Mouse (Mus musculus): ENCODE measurements around the gene Krt90. TPM values are rescaled to one million over a fixed set of nuclear protein-coding genes. Genes with fewer than 3 reads are reported as not detected.

The Krt90 gene
- polyA plus RNA-seq, 1 experiment from 2014 or later, result not detected

GRCm38 (mm10) chr15:101508247-101508646, 54.5 kb downstream of the Krt90 start:
- H3K27ac ChIP-seq, result no peak overlapping the region
- no peaks in the 10 kb centered on the region for H3K27me3 ChIP-seq
- 47% methylated on average over 9 of the region's 9 CpGs for WGBS (ENCODE audit: insufficient replicate concordance)
- no peaks in the 10 kb centered on the region for H3K4me1 ChIP-seq (replicated peaks)
- no peaks in the 10 kb centered on the region for H3K36me3 ChIP-seq
- ATAC-seq (ENCODE audit: low read depth) (no peak), DNase-seq (no peak)
- no peak overlapping the region for H3K4me2 ChIP-seq
- no peaks in the 10 kb centered on the region for H3K9me3 ChIP-seq (replicated peaks)
- no peak overlapping the region for H3K4me3 ChIP-seq (replicated peaks)
- H3K9ac ChIP-seq, result no peak overlapping the region

GRCm38 (mm10) chr15:101506896-101507758, 55.6 kb downstream of the Krt90 start:
- Histone ChIP-seq H3K36me3 (no peaks in the 10 kb centered on the region), H3K4me3 (replicated peaks) (no peak overlapping the region), H3K9ac (no peak overlapping the region), H3K9me3 (replicated peaks) (no peaks in the 10 kb centered on the region), H3K4me2 (no peak overlapping the region), H3K4me1 (replicated peaks) (no peaks in the 10 kb centered on the region), H3K27me3 (no peaks in the 10 kb centered on the region), H3K27ac (no peak overlapping the region)
- 45% methylated on average over 14 of the region's 14 CpGs for WGBS (ENCODE audit: insufficient replicate concordance)
- ATAC-seq (ENCODE audit: low read depth) (no peak), DNase-seq (no peak)

Small RNA genes lying within 50 kb of the gene (microRNA-seq; reads per million reads assigned to microRNA genes)
- gene Gm44393 (not detected), gene Gm44460 (not detected)

Other genes starting within 250 kb of the Krt90 start
- gene Krt80, start 192.8 kb downstream of the Krt90 start, polyA plus RNA-seq (2015; fragmentation: Nextera tagmentation; extraction: Ambion mirVana), result 0.10 TPM in 2 replicates
- gene Krt7, start 151.9 kb downstream of the Krt90 start, polyA plus RNA-seq (2015; fragmentation: Nextera tagmentation; extraction: Ambion mirVana), result 2.9 and 5.1 TPM in 2 replicates
- gene Krt87, start 124.1 kb downstream of the Krt90 start, polyA plus RNA-seq (2015; fragmentation: Nextera tagmentation; extraction: Ambion mirVana), result not detected in 2 replicates
- not detected in 2 replicates for gene Krt88, start 115.2 kb downstream of the Krt90 start, polyA plus RNA-seq (2015; fragmentation: Nextera tagmentation; extraction: Ambion mirVana)
- not detected in 2 replicates for gene Krt81, start 99.2 kb downstream of the Krt90 start, polyA plus RNA-seq (2015; fragmentation: Nextera tagmentation; extraction: Ambion mirVana)
- not detected in 2 replicates for gene Krt86, start 89.5 kb downstream of the Krt90 start, polyA plus RNA-seq (2015; fragmentation: Nextera tagmentation; extraction: Ambion mirVana)
- gene Krt83, start 71.4 kb downstream of the Krt90 start, polyA plus RNA-seq (2015; fragmentation: Nextera tagmentation; extraction: Ambion mirVana), result not detected in 2 replicates
- not detected in 2 replicates for gene Gm49425, start 45.7 kb downstream of the Krt90 start, polyA plus RNA-seq (2015; fragmentation: Nextera tagmentation; extraction: Ambion mirVana)
- gene Krt84, start 30.1 kb downstream of the Krt90 start, polyA plus RNA-seq (2015; fragmentation: Nextera tagmentation; extraction: Ambion mirVana), result not detected in 2 replicates
- not detected in 2 replicates for gene Krt82, start 12.3 kb downstream of the Krt90 start, polyA plus RNA-seq (2015; fragmentation: Nextera tagmentation; extraction: Ambion mirVana)
- gene Krt75, start 11.0 kb upstream of the Krt90 start, polyA plus RNA-seq (2015; fragmentation: Nextera tagmentation; extraction: Ambion mirVana), result not detected in 2 replicates
- gene Gm5414, start 65.2 kb upstream of the Krt90 start, polyA plus RNA-seq (2015; fragmentation: Nextera tagmentation; extraction: Ambion mirVana), result not detected in 2 replicates
- not detected in 2 replicates for gene Gm5478, start 84.4 kb upstream of the Krt90 start, polyA plus RNA-seq (2015; fragmentation: Nextera tagmentation; extraction: Ambion mirVana)
- gene Krt6b, start 117.3 kb upstream of the Krt90 start, polyA plus RNA-seq (2015; fragmentation: Nextera tagmentation; extraction: Ambion mirVana), result not detected in 2 replicates
- 0.05 and 0.09 TPM in 2 replicates for gene Krt6a, start 131.4 kb upstream of the Krt90 start, polyA plus RNA-seq (2015; fragmentation: Nextera tagmentation; extraction: Ambion mirVana)
- 0.63 and 0.69 TPM in 2 replicates for gene Krt5, start 149.9 kb upstream of the Krt90 start, polyA plus RNA-seq (2015; fragmentation: Nextera tagmentation; extraction: Ambion mirVana)
- not detected in 2 replicates for gene Krt71, start 180.2 kb upstream of the Krt90 start, polyA plus RNA-seq (2015; fragmentation: Nextera tagmentation; extraction: Ambion mirVana)
- gene Krt72, start 223.5 kb upstream of the Krt90 start, polyA plus RNA-seq (2015; fragmentation: Nextera tagmentation; extraction: Ambion mirVana), result not detected in 2 replicates
- gene Krt73, start 239.4 kb upstream of the Krt90 start, polyA plus RNA-seq (2015; fragmentation: Nextera tagmentation; extraction: Ambion mirVana), result not detected in 2 replicates

Measured in liver, embryonic 13.5 days (tissue).